Mouse (Mus musculus) mouse trophoblast stem cell (cell line): ENCODE results near the gene Slc39a7.

Experiments
- in situ Hi-C, 2 experiments: fragments of 300-500 bp; cut with MseI, MboI; formaldehyde crosslinking; loops; 2 replicates in 1 of 2; 3 replicates in 1 of 2; pipeline ENCODE4 v1.15.1; 2025

Gene Slc39a7

DNA sequence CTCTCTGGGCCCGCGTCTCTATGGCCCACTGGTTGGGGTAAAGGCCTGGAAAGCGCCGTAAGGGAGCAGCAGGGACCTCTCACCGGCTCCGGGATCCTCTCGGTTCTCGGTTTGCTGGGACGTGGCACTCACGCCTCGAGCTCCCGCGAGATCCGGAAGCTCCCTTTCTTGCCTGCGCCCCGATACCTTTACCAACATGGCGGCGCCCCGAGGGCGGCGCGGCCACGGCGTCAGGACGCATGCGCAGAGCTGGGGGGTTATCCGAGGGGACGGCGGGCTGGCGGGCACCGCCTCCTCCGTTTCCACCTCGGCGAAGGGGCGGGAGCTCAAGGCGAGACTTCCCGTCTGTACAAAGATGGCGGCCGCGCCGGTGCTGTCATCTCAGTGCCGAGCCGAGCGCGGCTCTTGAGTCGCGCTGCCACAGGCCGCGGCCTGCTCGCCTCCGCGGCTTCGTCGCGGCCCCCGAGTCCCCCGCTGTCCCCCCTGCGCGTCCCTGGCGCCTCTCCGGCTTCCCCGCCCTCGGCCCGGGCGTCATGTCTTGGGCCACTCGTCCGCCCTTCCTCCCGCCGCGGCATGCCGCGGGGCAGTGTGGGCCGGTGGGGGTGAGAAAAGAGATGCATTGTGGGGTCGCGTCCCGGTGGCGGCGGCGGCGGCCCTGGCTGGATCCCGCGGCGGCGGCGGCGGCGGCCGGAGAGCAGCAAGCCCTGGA is at the start of gene Slc39a7, which contains the start of gene Rxrb:
Slc39a7 (minus strand) TSS at position 218 of the 709 bp plus-strand sequence.
Rxrb (plus strand) TSS at position 348 of the 709 bp plus-strand sequence.
- in situ Hi-C loops = no loop called here

DNA sequence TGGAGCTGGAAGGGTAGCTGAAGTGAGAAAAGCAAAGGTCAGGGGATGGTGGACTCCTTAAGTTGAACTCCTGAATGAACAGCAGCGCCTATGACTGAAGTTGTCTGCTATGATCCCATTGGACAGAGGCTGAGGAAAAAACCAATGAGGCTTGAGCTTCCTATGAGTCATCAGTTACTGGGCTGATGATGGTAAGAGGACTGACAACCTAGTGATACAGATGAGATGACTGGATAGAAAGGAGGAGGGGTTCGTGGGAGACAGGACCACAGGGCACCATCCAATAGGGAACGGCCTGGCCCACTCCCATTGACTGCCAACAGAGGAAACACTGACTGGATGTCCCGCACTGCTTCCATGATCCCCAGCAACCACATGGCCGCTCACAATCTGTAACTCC is 48.1 kb upstream of the Slc39a7 start:
- in situ Hi-C loops = loop anchor here (10.0 kb wide), 2 partner anchors 85 to 155 kb away; partner anchors contain the start of gene H2-Ob (in 1 of the 2)

DNA sequence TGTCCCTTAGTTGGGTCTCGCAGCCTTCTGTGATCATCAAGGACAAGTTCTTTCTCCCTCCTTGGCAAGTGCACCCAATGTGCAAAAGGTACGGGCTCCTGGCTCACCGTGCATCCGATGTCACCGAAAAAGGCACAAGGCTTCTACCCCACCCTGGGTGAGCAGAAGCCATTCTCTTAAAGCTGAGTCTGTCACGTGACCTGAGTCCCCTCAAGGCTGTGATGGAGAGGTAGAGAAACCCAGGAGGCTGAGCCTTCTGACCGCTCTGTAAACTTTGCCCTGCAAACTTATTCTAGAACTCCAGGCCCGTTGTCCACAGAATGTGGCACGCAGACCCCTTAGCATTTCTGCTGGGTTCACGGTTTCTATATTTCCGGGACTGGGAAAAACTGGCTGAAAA is 47.5 kb upstream of the Slc39a7 start:
- in situ Hi-C loops = loop anchor here (10.0 kb wide), 2 partner anchors 86 to 156 kb away; partner anchors contain the start of gene H2-Ob (in 1 of the 2)

DNA sequence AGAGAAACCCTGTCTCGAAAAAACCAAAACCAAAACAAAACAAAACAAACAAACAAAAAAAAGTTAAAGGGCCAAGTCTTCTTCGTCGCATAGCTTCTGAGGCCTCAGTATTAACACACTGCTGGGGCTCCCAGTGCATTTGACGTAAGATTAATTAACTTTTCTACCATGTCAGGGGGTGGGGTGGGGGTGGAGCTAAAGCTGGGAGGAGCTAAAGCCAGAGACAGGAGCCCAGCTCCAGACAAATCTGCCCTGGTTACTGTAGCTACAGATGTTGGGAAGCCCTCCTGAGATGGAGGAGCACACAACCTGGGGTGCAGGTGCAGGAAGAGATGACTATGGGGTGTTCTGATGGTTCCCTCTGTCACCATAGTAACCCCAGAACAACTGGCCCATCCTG is 46.7 kb upstream of the Slc39a7 start:
- in situ Hi-C loops = loop anchor here (10.0 kb wide), 2 partner anchors 87 to 157 kb away; partner anchors contain the start of gene H2-Ob (in 1 of the 2)

DNA sequence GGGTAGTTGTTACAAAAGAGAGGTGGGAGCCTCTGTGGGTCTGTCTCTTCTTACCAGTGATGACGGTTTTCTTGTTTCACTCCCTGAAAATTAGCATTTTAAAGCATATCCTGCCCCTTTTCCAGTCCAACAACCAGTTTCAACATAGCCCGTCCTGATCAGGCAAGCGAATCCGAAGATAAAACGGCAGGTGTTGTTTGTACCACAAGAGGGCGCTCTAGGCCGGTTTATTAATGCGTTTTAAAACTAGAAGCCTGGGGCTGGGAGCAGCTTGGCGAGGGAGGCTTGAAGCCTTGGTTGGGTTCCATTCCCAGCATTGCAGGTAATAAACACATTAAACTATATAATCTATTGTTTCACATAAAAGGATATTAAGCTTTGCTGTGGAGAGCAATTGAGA is 46.1 kb upstream of the Slc39a7 start:
- in situ Hi-C loops = loop anchor here (10.0 kb wide), 2 partner anchors 87 to 157 kb away; partner anchors contain the start of gene H2-Ob (in 1 of the 2)

DNA sequence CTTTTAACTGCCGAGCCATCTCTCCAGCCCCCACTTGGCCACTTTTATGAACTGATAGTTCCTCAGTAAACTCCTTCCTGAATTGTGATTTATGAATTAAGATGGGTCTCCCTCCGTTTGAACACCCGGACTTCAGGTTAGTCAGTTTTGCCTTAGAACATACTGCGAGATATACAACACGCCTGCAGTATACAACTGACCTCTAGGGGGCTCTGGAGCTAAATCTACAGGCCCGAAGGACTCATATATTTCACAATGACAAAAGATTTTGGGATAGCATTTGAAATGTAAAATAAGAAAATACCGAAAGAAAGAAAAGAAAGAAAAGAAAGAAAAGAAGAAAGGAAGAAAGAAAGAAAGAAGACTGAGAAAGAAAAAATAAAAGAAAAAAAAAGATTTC is 43.8 kb upstream of the Slc39a7 start:
- in situ Hi-C loops = loop anchor here (10.0 kb wide), 2 partner anchors 90 to 160 kb away; partner anchors contain the start of gene H2-Ob (in 1 of the 2)

DNA sequence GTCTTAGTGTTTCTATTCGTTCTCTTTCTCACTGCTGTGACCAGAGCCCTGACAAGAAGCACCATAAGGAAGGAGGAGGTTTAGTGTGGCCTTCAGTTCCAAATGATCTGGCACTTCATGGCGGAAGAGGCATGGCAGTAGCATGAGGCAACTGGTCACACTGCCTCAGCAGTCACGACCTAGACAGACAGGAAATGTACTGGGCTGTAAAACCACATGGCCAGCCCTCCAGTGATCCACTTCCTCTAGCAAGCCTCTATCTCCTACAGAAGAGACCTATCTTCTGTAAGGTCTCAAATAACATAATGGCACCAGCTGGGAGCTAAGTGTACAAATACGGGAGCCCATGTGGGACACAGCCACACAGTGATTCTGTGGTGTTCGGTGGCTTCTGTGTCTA is 40.6 kb upstream of the Slc39a7 start:
- in situ Hi-C loops = loop anchor here (10.0 kb wide), 2 partner anchors 93 to 163 kb away; partner anchors contain the start of gene H2-Ob (in 1 of the 2)

DNA sequence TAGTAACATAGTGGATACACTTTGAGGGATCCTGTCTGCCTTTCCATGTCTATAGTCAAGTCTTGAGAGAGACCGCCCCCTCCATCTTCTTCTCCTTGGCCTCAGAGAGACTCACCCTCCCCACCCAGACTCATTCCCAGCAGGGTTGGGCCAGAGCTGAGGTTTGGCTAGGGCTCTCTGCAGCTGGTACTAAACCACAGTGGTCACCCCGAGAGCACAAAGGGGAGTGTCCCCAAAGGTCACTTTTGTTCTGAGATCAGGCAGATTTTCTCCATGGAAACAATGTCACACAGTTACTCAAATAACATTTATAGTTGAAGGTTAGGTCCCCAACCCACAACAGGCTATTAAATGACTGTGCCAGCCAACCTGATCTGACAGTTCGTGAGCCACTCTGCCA is 37.4 kb upstream of the Slc39a7 start:
- in situ Hi-C loops = no loop called here

DNA sequence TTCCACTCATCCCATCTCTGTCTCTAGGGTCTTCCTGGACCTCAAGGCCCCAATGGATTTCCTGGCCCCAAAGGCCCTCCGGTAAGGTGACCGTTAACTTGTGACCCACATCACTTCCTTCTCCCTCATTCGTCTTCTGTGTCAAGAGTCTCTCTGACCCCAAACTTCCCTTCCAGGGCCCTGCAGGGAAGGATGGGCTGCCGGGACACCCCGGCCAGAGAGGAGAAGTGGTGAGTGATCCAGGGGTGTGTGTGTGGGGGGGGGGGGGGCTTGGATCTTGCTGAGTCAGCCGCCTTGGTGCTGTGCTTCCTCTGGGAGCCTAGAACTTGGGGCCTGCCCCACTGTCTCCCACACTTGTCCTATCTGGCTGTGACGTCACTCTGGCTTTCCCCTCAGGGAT is 25.7 kb upstream of the Slc39a7 start:
- in situ Hi-C loops = no loop called here

DNA sequence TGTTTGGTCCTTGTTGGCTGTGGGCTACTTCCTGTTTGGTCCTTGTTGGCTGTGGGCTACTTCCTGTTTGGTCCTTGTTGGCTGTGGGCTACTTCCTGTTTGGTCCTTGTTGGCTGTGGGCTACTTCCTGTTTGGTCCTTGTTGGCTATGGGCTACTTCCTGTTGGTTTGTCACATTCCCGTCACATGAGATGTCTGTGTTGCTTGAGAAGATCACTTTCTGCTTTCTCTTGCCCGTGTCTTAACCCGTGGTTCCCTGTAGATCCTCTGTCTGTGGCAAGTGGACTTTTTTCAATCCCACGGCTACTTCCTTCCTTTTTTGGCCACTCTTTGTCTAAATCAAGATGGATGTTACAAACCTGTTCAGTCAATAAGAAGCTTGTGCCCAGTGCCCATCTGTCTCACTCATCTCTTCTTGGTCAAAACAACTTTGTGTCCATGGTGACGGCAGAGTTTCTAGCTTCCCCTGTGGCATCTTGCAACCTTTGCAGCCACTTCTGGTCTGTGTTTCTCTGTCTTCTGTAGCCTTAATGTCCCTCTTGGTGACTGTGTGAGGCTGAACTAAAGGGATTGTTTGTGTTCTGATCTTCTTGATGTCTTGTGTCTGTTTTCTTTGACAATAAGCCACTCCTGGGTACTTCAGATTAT is 16.0 kb upstream of the Slc39a7 start:
- in situ Hi-C loops = no loop called here

DNA sequence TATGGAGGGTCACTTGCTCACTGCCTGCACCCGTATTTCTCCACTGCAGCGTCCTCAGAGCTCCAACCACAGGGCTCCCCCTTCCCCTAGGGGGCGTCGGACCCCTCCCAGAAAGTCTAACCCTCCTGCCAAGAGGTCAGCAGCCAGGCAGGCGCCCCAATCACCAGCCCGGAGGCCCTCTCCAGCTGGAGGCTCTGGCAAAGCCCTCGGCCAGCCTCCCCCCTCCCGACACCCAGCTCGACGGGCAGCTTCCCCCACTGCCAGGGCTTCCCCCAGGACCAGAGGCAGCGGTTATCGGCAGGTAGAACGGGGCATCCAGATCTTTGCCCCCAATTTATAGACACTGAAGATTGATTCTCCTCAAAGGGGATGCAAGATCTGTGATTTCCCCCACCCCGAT is 14.5 kb upstream of the Slc39a7 start:
- in situ Hi-C loops = no loop called here

DNA sequence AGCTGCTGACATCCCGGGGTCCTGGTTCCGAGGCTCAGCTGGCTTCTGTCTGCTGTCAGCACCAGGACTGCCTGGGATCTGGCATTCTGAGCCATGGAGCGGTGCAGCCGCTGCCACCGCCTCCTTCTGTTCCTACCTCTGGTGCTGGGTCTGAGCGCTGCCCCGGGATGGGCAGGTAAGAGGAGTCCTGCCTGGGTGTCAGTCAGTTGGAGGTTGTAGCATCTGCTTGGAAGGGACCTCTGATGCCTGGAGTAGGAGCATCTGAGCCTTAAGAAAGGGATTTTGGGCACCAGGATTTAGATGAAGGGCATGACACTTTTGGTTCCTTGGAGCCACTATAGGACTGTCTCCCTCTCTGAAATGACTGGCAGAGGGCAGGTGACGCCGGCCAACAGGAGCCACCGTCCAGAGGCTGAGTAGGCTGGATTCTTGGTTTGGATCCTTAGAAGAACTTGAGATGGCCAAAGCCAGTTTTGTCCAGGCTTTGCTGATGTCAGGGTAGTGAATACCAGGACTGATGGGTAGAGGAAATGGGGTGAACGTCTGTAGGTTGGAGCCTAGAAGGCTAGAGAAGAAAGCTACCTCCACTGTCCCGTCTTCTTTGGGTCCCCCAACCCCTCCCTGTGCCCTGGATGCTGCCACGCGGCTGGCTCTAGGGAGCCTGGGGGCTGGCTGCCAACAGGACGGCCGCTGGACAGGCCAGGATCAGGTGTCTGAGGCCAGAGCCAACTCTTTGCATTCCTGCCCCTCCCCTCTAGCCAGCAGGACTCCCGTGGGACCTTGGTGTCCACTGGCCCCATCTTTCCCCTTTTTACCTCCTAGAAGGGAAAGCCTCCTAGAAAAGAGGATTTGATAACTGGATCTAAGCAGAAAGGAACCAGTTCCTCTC is 8.3 kb upstream of the Slc39a7 start:
- in situ Hi-C loops = no loop called here

DNA sequence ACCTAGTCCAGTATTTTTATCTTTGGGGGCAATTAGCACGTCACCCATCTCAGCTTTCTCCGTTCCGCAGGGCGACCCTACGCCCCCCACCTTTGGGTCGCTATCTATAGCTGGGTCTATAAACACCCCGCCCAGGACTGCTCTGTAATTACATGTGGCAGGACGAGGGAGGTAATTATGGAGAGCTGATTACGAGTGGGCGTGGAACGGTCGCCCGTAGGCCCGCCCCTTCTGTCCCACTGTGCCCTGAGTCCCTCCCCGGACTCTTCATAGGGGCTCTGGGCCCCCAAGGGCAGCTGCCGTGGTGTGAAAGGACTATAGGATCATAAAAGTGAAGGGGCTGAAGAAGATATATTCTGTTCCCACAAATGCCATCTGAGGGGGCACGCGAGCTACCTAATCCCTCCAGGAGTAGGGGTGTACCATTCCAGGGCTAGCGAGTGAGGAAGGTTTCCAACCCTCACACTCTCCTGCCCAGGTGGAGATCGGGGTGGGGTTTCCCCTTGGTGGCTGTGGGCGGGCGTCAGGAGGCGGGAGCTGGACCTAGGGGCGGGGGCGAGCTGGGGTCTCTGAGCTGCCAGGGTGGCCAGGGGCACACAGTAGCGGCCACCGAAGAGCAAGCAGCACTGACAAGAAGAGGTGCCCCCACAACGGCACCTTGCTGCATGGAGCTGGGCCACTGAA is 7.5 kb upstream of the Slc39a7 start, which contains the start of gene Col11a2:
Col11a2 (plus strand) TSS at position 560 of the 684 bp plus-strand sequence.
- in situ Hi-C loops = no loop called here

DNA sequence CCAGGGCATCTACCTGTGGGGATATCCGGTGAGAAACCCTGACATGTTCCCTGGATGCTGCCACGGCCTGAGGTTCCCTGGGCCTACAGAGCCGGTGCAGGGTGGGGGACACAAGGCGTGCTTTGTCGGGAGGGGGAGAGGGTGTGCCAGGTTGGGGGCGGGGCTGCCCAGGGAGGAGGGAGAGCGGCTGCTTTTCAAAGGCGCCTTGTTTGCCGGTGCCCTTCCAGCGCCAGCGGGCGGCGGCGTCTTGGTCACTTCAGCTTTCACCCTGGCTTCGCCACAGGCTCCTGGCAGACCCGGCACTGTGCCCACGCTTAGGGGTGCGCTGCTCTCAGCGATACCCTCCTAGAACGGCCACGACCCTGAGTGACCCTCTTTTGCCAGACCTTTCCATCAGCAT is 7.0 kb upstream of the Slc39a7 start:
- in situ Hi-C loops = no loop called here

DNA sequence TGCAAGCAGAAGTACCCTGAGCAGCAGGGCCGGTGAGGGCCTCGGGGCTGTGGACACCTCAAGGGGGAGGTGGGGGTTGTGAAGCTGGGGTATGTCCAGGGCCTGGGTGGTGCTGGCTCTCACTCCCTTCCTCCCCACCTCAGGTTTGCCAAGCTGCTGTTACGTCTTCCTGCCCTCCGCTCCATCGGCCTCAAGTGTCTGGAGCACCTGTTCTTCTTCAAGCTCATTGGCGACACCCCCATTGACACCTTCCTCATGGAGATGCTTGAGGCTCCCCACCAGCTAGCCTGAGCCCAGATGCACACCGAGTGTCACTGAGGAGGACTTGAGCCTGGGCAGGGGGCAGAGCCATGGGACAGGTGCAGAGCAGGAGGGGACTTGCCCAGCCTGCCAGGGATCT is 5.8 kb upstream of the Slc39a7 start:
- in situ Hi-C loops = no loop called here

DNA sequence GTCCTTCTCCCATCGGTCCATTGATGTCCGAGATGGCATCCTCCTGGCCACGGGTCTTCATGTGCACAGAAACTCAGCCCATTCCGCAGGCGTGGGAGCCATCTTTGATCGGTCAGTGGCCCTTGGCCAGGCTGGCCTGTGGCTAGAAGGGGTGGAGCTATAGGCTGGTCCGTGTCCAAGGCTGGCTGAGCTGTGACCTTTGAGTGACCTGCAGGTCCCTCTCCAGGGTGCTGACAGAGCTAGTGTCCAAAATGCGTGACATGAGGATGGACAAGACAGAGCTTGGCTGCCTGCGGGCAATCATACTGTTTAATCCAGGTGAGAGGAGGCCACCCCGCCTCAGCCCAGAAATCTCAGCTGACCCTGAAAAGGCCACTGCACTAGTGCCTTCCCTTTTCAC is 5.2 kb upstream of the Slc39a7 start:
- in situ Hi-C loops = no loop called here

DNA sequence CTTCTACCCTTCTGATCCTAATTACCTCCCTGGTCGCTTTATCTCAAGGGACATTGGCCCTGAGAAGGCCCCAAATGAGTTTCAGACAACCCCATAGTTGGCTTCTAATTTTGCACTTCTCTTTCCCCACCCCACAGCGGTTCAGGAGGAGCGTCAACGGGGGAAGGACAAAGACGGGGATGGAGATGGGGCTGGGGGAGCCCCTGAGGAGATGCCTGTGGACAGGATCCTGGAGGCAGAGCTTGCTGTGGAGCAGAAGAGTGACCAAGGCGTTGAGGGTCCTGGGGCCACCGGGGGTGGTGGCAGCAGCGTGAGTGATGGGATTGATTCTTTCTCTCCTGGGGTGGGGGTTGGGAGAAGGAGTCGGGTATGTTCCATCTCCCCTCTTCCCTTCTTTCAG is 4.0 kb upstream of the Slc39a7 start:
- in situ Hi-C loops = no loop called here

DNA sequence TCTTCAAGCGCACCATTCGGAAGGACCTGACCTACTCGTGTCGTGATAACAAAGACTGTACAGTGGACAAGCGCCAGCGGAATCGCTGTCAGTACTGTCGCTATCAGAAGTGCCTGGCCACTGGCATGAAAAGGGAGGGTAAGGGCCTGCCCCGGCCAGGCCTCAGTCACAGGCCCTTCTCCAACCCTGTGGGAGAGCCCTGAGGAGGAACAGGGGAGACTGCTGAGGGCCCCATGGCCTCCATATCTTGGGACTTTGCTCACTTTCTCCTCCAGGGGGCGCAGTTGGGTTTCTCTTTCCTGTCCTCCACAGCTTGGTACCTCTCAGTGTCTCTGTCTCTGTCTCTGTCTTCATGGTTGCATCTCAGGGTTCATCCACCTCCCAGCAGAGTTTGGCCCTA is 2.6 kb upstream of the Slc39a7 start:
- in situ Hi-C loops = no loop called here

DNA sequence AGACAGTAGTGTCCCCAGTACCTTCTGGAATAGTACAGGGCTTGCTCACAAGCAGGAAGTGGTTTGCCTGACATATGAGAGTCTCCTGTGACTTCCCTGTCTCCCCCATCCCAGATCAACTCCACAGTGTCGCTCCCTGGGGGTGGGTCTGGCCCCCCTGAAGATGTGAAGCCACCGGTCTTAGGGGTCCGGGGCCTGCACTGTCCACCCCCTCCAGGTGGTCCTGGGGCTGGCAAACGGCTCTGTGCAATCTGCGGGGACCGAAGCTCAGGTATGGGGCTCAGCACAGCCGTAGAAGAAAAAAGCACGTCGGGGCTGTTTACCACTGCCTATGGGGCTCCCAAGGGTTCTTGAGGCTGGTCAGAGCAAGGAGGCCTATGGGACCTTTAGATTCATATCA is 2.0 kb upstream of the Slc39a7 start:
- in situ Hi-C loops = no loop called here

DNA sequence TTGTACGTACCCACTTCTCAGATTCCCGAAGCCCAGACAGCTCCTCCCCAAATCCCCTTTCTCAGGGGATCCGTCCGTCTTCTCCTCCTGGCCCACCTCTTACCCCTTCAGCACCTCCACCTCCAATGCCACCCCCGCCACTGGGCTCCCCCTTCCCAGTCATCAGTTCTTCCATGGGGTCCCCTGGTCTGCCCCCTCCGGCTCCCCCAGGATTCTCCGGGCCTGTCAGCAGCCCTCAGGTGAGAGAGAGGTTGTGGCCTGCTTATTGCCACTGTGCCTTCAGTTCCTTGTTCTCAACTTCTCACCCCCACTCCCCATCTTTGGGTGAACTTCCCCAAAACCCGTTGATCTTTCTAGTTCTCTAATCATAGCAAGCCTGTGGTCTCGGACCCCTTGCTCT is 1.3 kb upstream of the Slc39a7 start:
- in situ Hi-C loops = no loop called here

DNA sequence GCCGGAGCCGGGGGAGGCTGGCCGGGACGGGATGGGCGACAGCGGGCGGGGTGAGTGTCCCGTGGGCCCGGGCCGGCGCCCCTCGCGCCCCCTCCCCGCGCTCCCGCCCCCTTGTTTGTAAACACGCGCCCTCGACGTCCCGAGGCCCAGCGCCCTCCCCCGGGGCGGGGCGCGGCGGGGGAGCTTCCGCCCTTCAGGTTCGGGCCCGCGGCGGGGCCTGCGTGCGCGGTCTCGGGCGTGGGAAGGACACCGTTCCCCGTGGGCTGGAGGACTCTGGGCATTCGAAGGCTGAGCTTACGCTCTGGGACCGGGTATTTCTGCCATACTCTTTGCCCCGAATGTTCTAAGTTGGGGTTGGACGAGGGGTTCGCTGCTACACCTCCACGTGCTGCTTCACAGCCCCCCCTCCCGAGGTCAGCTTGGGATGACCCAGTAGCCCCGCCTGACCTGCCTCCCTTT is 721 bp upstream of the Slc39a7 start:
- in situ Hi-C loops = no loop called here
